11 mouse cellular contexts compared by ENCODE assay signal in genomic region chr13:94038052-94038340, GRCm38 (mm10). TPM values are rescaled to one million over a fixed set of nuclear protein-coding genes. Genes with fewer than 3 reads are reported as not detected.
DNase-seq lines count a peak whose midpoint lies in the region; ATAC-seq and TF ChIP-seq lines count a peak whose summit lies in the region.
"Had no signal": no experiment of that assay in that cellular context is flagged by ENCODE, and none has a peak within 500 bp of the region (broad histone marks: within the 10 kb centered on the region; RNA-seq: fewer than 3 reads in every experiment).

No protein-coding gene starts in this region.

- no peak for TF ChIP-seq CTCF in stomach, postnatal 0 days (IDR thresholded peaks at IDR 0.05; ENCODE audit: low read depth)

- 5% methylated on average over 2 of the region's 2 CpGs for WGBS in heart, embryonic 13.5 days
- WGBS in kidney, embryonic 16.5 days = 31% methylated on average over 2 of the region's 2 CpGs
- 9% methylated on average over 2 of the region's 2 CpGs for WGBS in stomach, embryonic 14.5 days
- 14% methylated on average over 2 of the region's 2 CpGs for WGBS in stomach, postnatal 0 days

- no peak for DNase-seq in heart, postnatal 36 days
- DNase-seq in kidney, adult 11 months = no peak
- DNase-seq in stomach, postnatal 0 days (ENCODE audit: low spot score) = no peak
- DNase-seq in layer of hippocampus, adult 8-10 months (ENCODE audit: low spot score in 2 of 2) = no peak
- DNase-seq: cerebellum, adult 9-10 months; lung, adult 18-20 months had no signal

- peak overlapping the region; percentile 82 for H3K27ac ChIP-seq in heart, embryonic 13.5 days (replicated peaks)
- peak overlapping the region; percentile 67 for H3K27ac ChIP-seq in kidney, embryonic 16.5 days (ENCODE audit: low read length)
- H3K27ac ChIP-seq in stomach, embryonic 14.5 days (ENCODE audit: low read length) = peak overlapping the region; percentile 2; the same call in 1 of the 2 replicates
- H3K27ac ChIP-seq in stomach, postnatal 0 days (replicated peaks) = no peak overlapping the region
- H3K27ac ChIP-seq: embryonic facial prominence, embryonic 12.5 days had no signal

- H3K4me3 ChIP-seq in heart, embryonic 13.5 days = no peak overlapping the region
- no peak overlapping the region for H3K4me3 ChIP-seq in kidney, embryonic 16.5 days (ENCODE audit: low read length)
- H3K4me3 ChIP-seq in stomach, embryonic 14.5 days (ENCODE audit: low read depth, low read length) = no peak overlapping the region
- H3K4me3 ChIP-seq in stomach, postnatal 0 days (ENCODE audit: low read depth, low read length) = no peak overlapping the region
- H3K4me3 ChIP-seq: embryonic facial prominence, embryonic 12.5 days had no signal

- no peak overlapping the region for H3K9ac ChIP-seq in heart, embryonic 13.5 days
- H3K9ac ChIP-seq in kidney, embryonic 16.5 days (replicated peaks; ENCODE audit: low read length) = no peak overlapping the region
- no peak overlapping the region for H3K9ac ChIP-seq in stomach, embryonic 14.5 days (replicated peaks; ENCODE audit: low read depth, low read length)
- H3K9ac ChIP-seq in stomach, postnatal 0 days (ENCODE audit: low read length) = no peak overlapping the region
- H3K9ac ChIP-seq: embryonic facial prominence, embryonic 12.5 days had no signal

- intact Hi-C loops in heart, postnatal 36 days (cut with DNase I) = no loop called here

- TF ChIP-seq EP300 in stomach, postnatal 0 days (optimal IDR thresholded peaks at IDR 0.05) = no peak

- H3K9me3 ChIP-seq in heart, embryonic 13.5 days = no peaks in the 10 kb centered on the region
- no peaks in the 10 kb centered on the region for H3K9me3 ChIP-seq in kidney, embryonic 16.5 days (ENCODE audit: low read length)
- H3K9me3 ChIP-seq in stomach, embryonic 14.5 days (ENCODE audit: control insufficient read depth, low read depth, low read length) = no peaks in the 10 kb centered on the region
- no peaks in the 10 kb centered on the region for H3K9me3 ChIP-seq in stomach, postnatal 0 days (ENCODE audit: control insufficient read depth, low read length)
- H3K9me3 ChIP-seq: embryonic facial prominence, embryonic 12.5 days had no signal

- H3K4me2 ChIP-seq in heart, embryonic 13.5 days = peak overlapping the region; percentile 29
- H3K4me2 ChIP-seq in kidney, embryonic 16.5 days (replicated peaks; ENCODE audit: low read depth, low read length) = no peak overlapping the region
- H3K4me2 ChIP-seq in stomach, embryonic 14.5 days (replicated peaks; ENCODE audit: low read depth, low read length) = no peak overlapping the region
- H3K4me2 ChIP-seq in stomach, postnatal 0 days (replicated peaks; ENCODE audit: low read depth) = no peak overlapping the region
- H3K4me2 ChIP-seq: embryonic facial prominence, embryonic 12.5 days had no signal

- H3K4me1 ChIP-seq in heart, embryonic 13.5 days = peaks cover 26% of the 10 kb centered on the region
- peaks cover 3% of the 10 kb centered on the region; the same call in 1 of the 2 replicates for H3K4me1 ChIP-seq in kidney, embryonic 16.5 days (ENCODE audit: insufficient read depth, low read length)
- no peaks in the 10 kb centered on the region for H3K4me1 ChIP-seq in stomach, embryonic 14.5 days (ENCODE audit: control insufficient read depth, insufficient read depth, low read length)
- H3K4me1 ChIP-seq in stomach, postnatal 0 days (replicated peaks; ENCODE audit: control insufficient read depth, insufficient read depth) = no peaks in the 10 kb centered on the region
- H3K4me1 ChIP-seq: embryonic facial prominence, embryonic 12.5 days had no signal

- no peak for ATAC-seq in heart, embryonic 13.5 days (ENCODE audit: extremely low read depth, insufficient number of reproducible peaks, low FRiP score, low TSS enrichment)
- no peak for ATAC-seq in kidney, embryonic 16.5 days (ENCODE audit: low FRiP score, low TSS enrichment)
- no peak for ATAC-seq in stomach, embryonic 14.5 days (ENCODE audit: insufficient number of reproducible peaks, insufficient read depth, low FRiP score, low read depth)
- ATAC-seq in stomach, postnatal 0 days (ENCODE audit: low FRiP score, low TSS enrichment) = no peak
- ATAC-seq: Patski had no signal

- H3K27me3 ChIP-seq in heart, embryonic 13.5 days (replicated peaks) = no peaks in the 10 kb centered on the region
- no peaks in the 10 kb centered on the region for H3K27me3 ChIP-seq in kidney, embryonic 16.5 days (ENCODE audit: insufficient read depth, low read length)
- no peaks in the 10 kb centered on the region for H3K27me3 ChIP-seq in stomach, embryonic 14.5 days (ENCODE audit: control insufficient read depth, insufficient read depth, low read length)
- no peaks in the 10 kb centered on the region for H3K27me3 ChIP-seq in stomach, postnatal 0 days (ENCODE audit: control insufficient read depth, insufficient read depth, low read length)
- H3K27me3 ChIP-seq: embryonic facial prominence, embryonic 12.5 days; Patski had no signal

- no peaks in the 10 kb centered on the region for H3K36me3 ChIP-seq in heart, embryonic 13.5 days
- no peaks in the 10 kb centered on the region for H3K36me3 ChIP-seq in kidney, embryonic 16.5 days (ENCODE audit: insufficient read depth, low read length)
- no peaks in the 10 kb centered on the region for H3K36me3 ChIP-seq in stomach, embryonic 14.5 days (ENCODE audit: control insufficient read depth, insufficient read depth, low read length)
- H3K36me3 ChIP-seq in stomach, postnatal 0 days (ENCODE audit: control insufficient read depth, insufficient read depth, low read length) = no peaks in the 10 kb centered on the region
- H3K36me3 ChIP-seq: embryonic facial prominence, embryonic 12.5 days had no signal

RNA-seq across cellular contexts. Expression of gene Lhfpl2, which starts 19.6 kb away (rescaled TPM):
- polyA plus RNA-seq in heart, embryonic 13.5 days (2015; fragmentation: Nextera tagmentation; extraction: Ambion mirVana) = 22.3 and 24.5 TPM in 2 replicates
- total RNA-seq in heart, postnatal 36 days (2021) = 1 to 10 TPM; 2.5 to 3.7 TPM
- polyA plus RNA-seq in kidney, embryonic 16.5 days (2015; fragmentation: Nextera tagmentation; extraction: Ambion mirVana) = 91.2 and 96.0 TPM in 2 replicates
- 19.5 and 20.8 TPM in 2 replicates for polyA plus RNA-seq in stomach, embryonic 14.5 days (2014; fragmentation: Nextera tagmentation; extraction: Ambion mirVana)
- polyA plus RNA-seq in stomach, postnatal 0 days (2015; fragmentation: Nextera tagmentation; extraction: Ambion mirVana) = 6.8 and 7.0 TPM in 2 replicates
- 10 to 100 TPM; 23.6 to 34.1 (median 24.8) TPM for total RNA-seq in layer of hippocampus, adult 8-10 months (2022)
